Mouse (Mus musculus): ENCODE data around the gene 4931428F04Rik.

- TF ChIP-seq EP300 (IDR thresholded peaks at IDR 0.05; ENCODE audit: low read depth) (no peak), CTCF (IDR thresholded peaks at IDR 0.05; ENCODE audit: low read depth) (no peak)
Measured at GRCm38 (mm10) chr8:105298351-105299252, 8.9 kb upstream of the 4931428F04Rik start.

Data from heart, postnatal 0 days (tissue).